Mouse (Mus musculus): ENCODE results near the gene Prss53.
A peak's percentile ranks its signal among the peaks of the same experiment; 100 is the strongest.

Gene Prss53

GRCm38 (mm10) chr7:127890798-127891197, at the start of gene Prss53:
TSS of gene Prss53 (minus strand) at chr7:127890970.
- DNase-seq (ENCODE audit: low read depth, low spot score) = no peak

GRCm38 (mm10) chr7:127936216-127936884, 45.6 kb upstream of the Prss53 start:
- DNase-seq (ENCODE audit: low read depth, low spot score) = no peak

DNA sequence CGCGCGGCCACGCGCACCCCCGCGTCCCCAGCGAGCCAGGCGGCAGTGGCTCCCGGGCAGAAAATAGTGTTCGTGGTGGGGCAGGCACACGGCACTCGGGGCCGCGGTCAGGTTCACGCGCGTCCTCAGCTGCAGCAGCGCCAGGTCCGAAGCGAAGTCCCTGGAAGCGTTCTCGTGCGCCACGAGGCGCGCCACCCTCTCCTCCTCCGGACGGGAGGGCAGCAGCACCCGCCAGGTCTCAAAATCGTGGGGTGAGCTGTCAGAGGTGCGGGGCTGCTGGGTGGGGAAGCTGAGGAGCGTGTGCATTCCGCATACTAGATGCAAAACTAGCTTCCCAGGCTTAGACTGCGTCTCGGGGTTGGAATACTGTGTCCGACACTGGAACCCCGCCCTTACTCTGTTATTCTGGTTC, 45.0 kb upstream of the Prss53 start:
- DNase-seq (ENCODE audit: low read depth, low spot score) = peak; percentile 17

DNA sequence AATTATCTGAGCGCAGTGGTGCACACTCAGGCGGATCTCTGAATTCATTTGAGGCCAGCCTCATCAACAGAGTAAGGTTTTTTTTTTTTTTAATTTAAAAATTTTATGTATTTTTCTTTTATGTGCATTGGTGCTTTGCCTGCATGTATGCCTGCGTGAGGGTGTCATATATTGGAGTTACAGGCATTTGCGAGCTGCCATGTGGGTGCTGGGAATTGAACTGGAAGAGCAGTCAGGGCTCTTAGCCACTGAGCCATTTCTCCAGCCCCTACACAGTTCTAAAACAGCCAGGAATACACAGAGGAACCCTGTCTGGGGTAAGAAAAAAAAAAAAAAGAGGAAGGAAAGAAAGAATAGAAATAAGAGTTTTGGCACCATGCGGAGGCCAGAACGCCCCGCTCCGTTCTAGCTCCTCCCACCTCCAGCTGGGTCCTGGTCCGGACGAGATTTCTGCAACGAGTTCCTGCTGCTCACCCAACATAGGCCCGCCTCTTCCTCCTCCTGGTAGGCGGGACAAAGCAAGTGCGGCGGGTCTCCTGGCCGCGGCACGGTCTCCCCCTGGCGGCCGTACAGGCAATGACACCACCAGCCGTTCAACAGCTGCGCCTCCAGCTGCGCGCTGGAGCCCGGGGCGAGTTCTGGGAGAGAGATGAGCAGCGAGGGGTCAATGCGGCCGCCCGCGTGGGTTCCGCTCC, 44.4 kb upstream of the Prss53 start:
- DNase-seq (ENCODE audit: low read depth, low spot score) = peak; percentile 93

DNA sequence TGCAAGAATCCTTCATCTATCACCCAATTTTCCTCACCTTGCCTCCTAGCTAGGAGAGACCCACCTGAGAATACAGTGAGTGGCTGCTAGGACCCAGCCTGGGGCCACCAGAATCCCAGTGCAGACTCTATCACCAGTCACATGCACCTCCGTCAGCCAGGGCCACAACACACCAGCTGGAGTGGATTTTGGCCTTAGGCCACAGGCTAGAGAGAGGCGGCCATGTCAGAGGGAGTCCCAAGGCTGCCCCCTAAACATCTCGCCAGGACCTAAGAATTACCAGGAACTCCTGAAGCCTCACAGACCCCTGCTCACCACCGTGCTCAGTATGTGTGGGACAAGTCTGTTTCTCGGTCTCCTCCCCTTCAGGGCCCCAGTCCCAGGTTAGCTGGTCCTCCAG, 43.3 kb upstream of the Prss53 start:
- DNase-seq (ENCODE audit: low read depth, low spot score) = no peak

GRCm38 (mm10) chr7:127932273-127933031, 41.7 kb upstream of the Prss53 start:
- DNase-seq (ENCODE audit: low read depth, low spot score) = peak; percentile 71

- DNase-seq (ENCODE audit: low read depth, low spot score) = peak; percentile 76
Observed at GRCm38 (mm10) chr7:127931351-127932135, 40.8 kb upstream of the Prss53 start.

DNA sequence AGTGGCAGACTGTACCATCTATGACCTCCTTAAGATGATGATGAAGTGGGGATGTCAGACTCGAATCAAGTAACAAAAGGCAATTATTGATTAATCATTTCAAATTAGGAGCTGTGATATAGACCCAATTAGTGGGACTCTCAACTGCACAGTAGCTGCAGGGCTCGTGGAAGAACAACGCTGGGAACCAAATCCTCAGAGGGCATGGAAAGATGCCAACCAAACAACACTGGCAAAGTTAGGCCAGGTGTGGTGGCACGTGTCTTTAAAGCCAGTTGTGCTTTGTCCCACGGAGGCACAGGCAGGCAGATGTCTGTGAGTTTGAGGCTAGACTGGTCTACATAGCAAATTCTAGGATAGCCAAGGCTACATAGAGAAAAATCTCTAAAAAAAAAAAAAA, 39.9 kb upstream of the Prss53 start:
- DNase-seq (ENCODE audit: low read depth, low spot score) = no peak

DNA sequence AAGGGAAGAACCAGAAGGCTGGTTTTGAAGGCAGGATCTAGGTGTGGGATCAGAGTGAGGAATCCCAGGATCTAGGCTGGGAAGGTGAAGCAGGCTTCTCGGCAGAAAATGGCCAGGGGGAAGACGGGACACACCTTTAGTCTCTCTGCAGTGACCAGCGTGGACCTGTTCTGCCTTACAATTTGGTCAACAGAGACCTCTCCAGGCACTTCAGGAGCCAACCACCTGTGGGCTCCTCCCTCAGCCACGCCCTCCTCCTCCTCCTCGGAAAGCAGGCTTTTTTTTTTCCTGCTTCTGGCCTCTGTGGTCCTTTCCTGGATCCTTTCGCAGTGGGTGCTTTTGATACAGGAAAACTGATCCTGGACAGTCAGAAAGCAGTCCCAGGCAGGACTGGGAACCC, 39.2 kb upstream of the Prss53 start, which contains the start of gene Prss8:
Gene Prss8, minus strand, starts transcription at position 182 of the 400 bp plus-strand sequence.
- DNase-seq (ENCODE audit: low read depth, low spot score) = no peak

- no peak for DNase-seq (ENCODE audit: low read depth, low spot score)
Observed at GRCm38 (mm10) chr7:127928596-127928995, 37.8 kb upstream of the Prss53 start.

GRCm38 (mm10) chr7:127927726-127928125, 37.0 kb upstream of the Prss53 start:
- DNase-seq (ENCODE audit: low read depth, low spot score) = no peak

DNA sequence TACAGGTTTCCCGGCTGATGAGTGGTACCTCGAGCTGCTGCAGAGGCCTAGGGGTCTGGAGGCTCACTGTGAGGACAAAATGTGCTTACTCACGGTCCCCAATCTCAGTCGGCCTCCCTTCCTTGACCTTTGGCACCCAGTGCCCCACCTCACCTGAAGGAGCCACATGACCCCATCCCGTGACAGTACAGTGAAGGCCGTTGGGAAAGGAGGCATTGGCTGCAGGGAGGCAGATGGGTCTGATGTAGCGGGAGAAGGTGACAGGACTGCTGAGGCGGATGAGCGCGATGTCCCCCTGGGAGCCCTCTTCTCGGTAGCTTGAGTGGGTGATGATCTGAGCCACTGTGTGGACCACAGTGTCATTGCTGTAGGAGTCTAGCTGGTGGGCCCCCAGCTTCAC, 36.1 kb upstream of the Prss53 start:
- no peak for DNase-seq (ENCODE audit: low read depth, low spot score)

DNA sequence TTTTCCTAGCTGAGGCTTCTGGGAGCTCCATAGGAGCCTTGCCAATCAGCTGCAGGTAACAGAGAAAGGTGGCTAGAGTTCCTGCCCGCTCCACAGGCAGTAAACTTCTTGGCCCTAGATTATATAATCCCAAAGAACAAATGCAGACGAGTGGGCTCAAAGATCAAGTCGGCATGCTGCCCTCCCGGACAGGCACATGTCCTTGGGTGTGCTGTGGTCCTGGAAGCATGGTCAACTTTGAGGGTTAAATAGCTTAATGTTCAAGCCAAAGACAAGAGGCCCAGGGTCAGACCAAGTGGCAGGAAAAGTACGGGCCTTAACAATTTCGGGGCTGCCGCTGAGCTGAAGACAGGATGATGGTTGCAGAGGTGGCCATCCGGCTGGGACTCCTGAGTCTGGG, 35.3 kb upstream of the Prss53 start:
- DNase-seq (ENCODE audit: low read depth, low spot score) = no peak

DNA sequence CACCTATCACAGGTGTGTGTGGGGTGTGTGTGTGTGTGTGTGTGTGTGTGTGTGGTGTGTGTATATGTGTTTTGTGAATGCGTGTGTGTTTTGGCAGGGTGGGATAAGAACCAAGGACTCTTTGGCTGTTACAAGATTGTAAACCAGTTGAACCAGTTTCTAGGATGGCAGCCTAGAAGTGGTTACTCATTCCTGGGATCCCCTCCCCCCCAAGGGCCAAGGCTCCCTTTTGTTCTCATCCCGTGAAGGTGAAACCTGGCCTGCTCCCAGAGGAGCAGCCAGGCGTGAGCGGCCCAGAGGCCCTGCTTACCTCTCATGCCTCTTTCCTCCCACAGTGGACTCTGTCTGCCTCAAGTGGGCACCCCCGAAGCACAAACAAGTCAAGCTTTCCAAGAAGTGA, 34.5 kb upstream of the Prss53 start:
- DNase-seq (ENCODE audit: low read depth, low spot score) = no peak

- no peak for DNase-seq (ENCODE audit: low read depth, low spot score)
Observed at GRCm38 (mm10) chr7:127923714-127924113, 32.9 kb upstream of the Prss53 start.

- DNase-seq (ENCODE audit: low read depth, low spot score) = no peak
Observed at GRCm38 (mm10) chr7:127922451-127923275, 31.9 kb upstream of the Prss53 start.

- DNase-seq (ENCODE audit: low read depth, low spot score) = peak; percentile 59
Observed at GRCm38 (mm10) chr7:127921516-127921915, 30.7 kb upstream of the Prss53 start.

GRCm38 (mm10) chr7:127919290-127919689, 28.5 kb upstream of the Prss53 start:
- peak; percentile 49 for DNase-seq (ENCODE audit: low read depth, low spot score)

- DNase-seq (ENCODE audit: low read depth, low spot score) = peak; percentile 62
Observed at GRCm38 (mm10) chr7:127918203-127918602, 27.4 kb upstream of the Prss53 start.

- DNase-seq (ENCODE audit: low read depth, low spot score) = no peak
Observed at GRCm38 (mm10) chr7:127915293-127915692, 24.5 kb upstream of the Prss53 start.

- no peak for DNase-seq (ENCODE audit: low read depth, low spot score)
Observed at GRCm38 (mm10) chr7:127912938-127913337, 22.2 kb upstream of the Prss53 start.

All from 3T3-L1 (cell line).